Mouse (Mus musculus): ENCODE data around the gene 1110032F04Rik. TPM values are rescaled to one million over a fixed set of nuclear protein-coding genes. Genes with fewer than 3 reads are reported as not detected.

The 1110032F04Rik gene
- polyA plus RNA-seq, 2 experiments, result 0.68 to 0.76 TPM

GRCm38 (mm10) chr3:68844025-68844424, 25.4 kb upstream of the 1110032F04Rik start:
- no peak overlapping the region for H3K9ac ChIP-seq (replicated peaks)
- H3K36me3 ChIP-seq (replicated peaks; ENCODE audit: control insufficient read depth, insufficient read depth, low read depth), result no peaks in the 10 kb centered on the region
- no peak for ATAC-seq (ENCODE audit: insufficient read depth)
- 80% methylated on average over 4 of the region's 4 CpGs for WGBS (ENCODE audit: insufficient replicate concordance)
- no peaks in the 10 kb centered on the region for H3K9me3 ChIP-seq (ENCODE audit: control insufficient read depth, low read length)
- no peaks in the 10 kb centered on the region for H3K4me1 ChIP-seq (replicated peaks; ENCODE audit: control insufficient read depth in 2 of 2, insufficient read depth in 2 of 2, low read length in 1 of 2)
- no peak overlapping the region for H3K4me2 ChIP-seq (ENCODE audit: low read depth)
- no peak for TF ChIP-seq CTCF (IDR thresholded peaks at IDR 0.05; ENCODE audit: low read depth)
- no peak for TF ChIP-seq EP300 (IDR thresholded peaks at IDR 0.05; ENCODE audit: low read depth)
- no peak overlapping the region for H3K27ac ChIP-seq
- no peak overlapping the region for H3K4me3 ChIP-seq (ENCODE audit: insufficient read depth in 1 of 2, low read depth in 2 of 2, low read length in 2 of 2)
- H3K27me3 ChIP-seq (ENCODE audit: control insufficient read depth, insufficient read depth, low read length), result no peaks in the 10 kb centered on the region
- no peak for DNase-seq (ENCODE audit: low read depth in 3 of 3, low spot score in 3 of 3)

GRCm38 (mm10) chr3:68848323-68848722, 21.1 kb upstream of the 1110032F04Rik start:
- no peak for DNase-seq (ENCODE audit: low read depth in 3 of 3, low spot score in 3 of 3)
- TF ChIP-seq CTCF (IDR thresholded peaks at IDR 0.05; ENCODE audit: low read depth), result no peak
- no peak for TF ChIP-seq EP300 (IDR thresholded peaks at IDR 0.05; ENCODE audit: low read depth)
- no peak for ATAC-seq (ENCODE audit: insufficient read depth)
- H3K4me1 ChIP-seq (replicated peaks; ENCODE audit: control insufficient read depth in 2 of 2, insufficient read depth in 2 of 2, low read length in 1 of 2), result no peaks in the 10 kb centered on the region
- no peak overlapping the region for H3K4me3 ChIP-seq (ENCODE audit: insufficient read depth in 1 of 2, low read depth in 2 of 2, low read length in 2 of 2)
- H3K9me3 ChIP-seq (ENCODE audit: control insufficient read depth, low read length), result no peaks in the 10 kb centered on the region
- WGBS (ENCODE audit: insufficient replicate concordance), result 42% methylated on average over 3 of the region's 3 CpGs
- H3K27me3 ChIP-seq (ENCODE audit: control insufficient read depth, insufficient read depth, low read length), result no peaks in the 10 kb centered on the region
- H3K36me3 ChIP-seq (replicated peaks; ENCODE audit: control insufficient read depth, insufficient read depth, low read depth), result no peaks in the 10 kb centered on the region
- no peak overlapping the region for H3K4me2 ChIP-seq (ENCODE audit: low read depth)
- H3K9ac ChIP-seq (replicated peaks), result no peak overlapping the region
- no peak overlapping the region for H3K27ac ChIP-seq

- ATAC-seq (ENCODE audit: insufficient read depth), result no peak
- Histone ChIP-seq H3K4me3 (ENCODE audit: insufficient read depth in 1 of 2, low read depth in 2 of 2, low read length in 2 of 2) (no peak overlapping the region), H3K27me3 (ENCODE audit: control insufficient read depth, insufficient read depth, low read length) (no peaks in the 10 kb centered on the region), H3K4me1 (replicated peaks; ENCODE audit: control insufficient read depth in 2 of 2, insufficient read depth in 2 of 2, low read length in 1 of 2) (no peaks in the 10 kb centered on the region), H3K9me3 (ENCODE audit: control insufficient read depth, low read length) (no peaks in the 10 kb centered on the region), H3K27ac (no peak overlapping the region), H3K36me3 (replicated peaks; ENCODE audit: control insufficient read depth, insufficient read depth, low read depth) (no peaks in the 10 kb centered on the region), H3K9ac (replicated peaks) (no peak overlapping the region), H3K4me2 (ENCODE audit: low read depth) (no peak overlapping the region)
- DNase-seq (ENCODE audit: low read depth in 3 of 3, low spot score in 3 of 3), result no peak
- TF ChIP-seq CTCF (IDR thresholded peaks at IDR 0.05; ENCODE audit: low read depth) (no peak), EP300 (IDR thresholded peaks at IDR 0.05; ENCODE audit: low read depth) (no peak)
- 53% methylated on average over 1 of the region's 1 CpGs for WGBS (ENCODE audit: insufficient replicate concordance)
Measured at GRCm38 (mm10) chr3:68852414-68852813, 17.0 kb upstream of the 1110032F04Rik start.

GRCm38 (mm10) chr3:68869691-68870567, 543 bp downstream of the 1110032F04Rik start:
- no peaks in the 10 kb centered on the region for H3K4me1 ChIP-seq (replicated peaks; ENCODE audit: control insufficient read depth in 2 of 2, insufficient read depth in 2 of 2, low read length in 1 of 2)
- H3K9me3 ChIP-seq (ENCODE audit: control insufficient read depth, low read length), result no peaks in the 10 kb centered on the region
- H3K36me3 ChIP-seq (replicated peaks; ENCODE audit: control insufficient read depth, insufficient read depth, low read depth), result no peaks in the 10 kb centered on the region
- no peak for DNase-seq (ENCODE audit: low read depth in 3 of 3, low spot score in 3 of 3)
- under 1% methylated on average over 96 of the region's 96 CpGs for WGBS (ENCODE audit: insufficient replicate concordance)
- no peak overlapping the region for H3K9ac ChIP-seq (replicated peaks)
- H3K4me3 ChIP-seq (ENCODE audit: insufficient read depth in 1 of 2, low read depth in 2 of 2, low read length in 2 of 2), result peak overlapping the region; percentile 26 to 40
- H3K27ac ChIP-seq, result no peak overlapping the region
- ATAC-seq (ENCODE audit: insufficient read depth), result peak; percentile 18; the same call in 1 of the 2 replicates
- H3K27me3 ChIP-seq (ENCODE audit: control insufficient read depth, insufficient read depth, low read length), result peaks cover 30% of the 10 kb centered on the region
- H3K4me2 ChIP-seq (ENCODE audit: low read depth), result peak overlapping the region; percentile 66
- peak; percentile 11; the same call in 1 of the 2 replicates for TF ChIP-seq CTCF (IDR thresholded peaks at IDR 0.05; ENCODE audit: low read depth)
- no peak for TF ChIP-seq EP300 (IDR thresholded peaks at IDR 0.05; ENCODE audit: low read depth)

- no peak for ATAC-seq (ENCODE audit: insufficient read depth)
- no peaks in the 10 kb centered on the region for H3K9me3 ChIP-seq (ENCODE audit: control insufficient read depth, low read length)
- WGBS (ENCODE audit: insufficient replicate concordance), result 8% methylated on average over 15 of the region's 15 CpGs
- DNase-seq (ENCODE audit: low read depth in 3 of 3, low spot score in 3 of 3), result no peak
- no peak for TF ChIP-seq CTCF (IDR thresholded peaks at IDR 0.05; ENCODE audit: low read depth)
- TF ChIP-seq EP300 (IDR thresholded peaks at IDR 0.05; ENCODE audit: low read depth), result no peak
- H3K4me1 ChIP-seq (replicated peaks; ENCODE audit: control insufficient read depth in 2 of 2, insufficient read depth in 2 of 2, low read length in 1 of 2), result no peaks in the 10 kb centered on the region
- H3K36me3 ChIP-seq (replicated peaks; ENCODE audit: control insufficient read depth, insufficient read depth, low read depth), result no peaks in the 10 kb centered on the region
- H3K4me3 ChIP-seq (ENCODE audit: insufficient read depth in 1 of 2, low read depth in 2 of 2, low read length in 2 of 2), result peak overlapping the region in 1 of 2 experiments; percentile 40; a peak in 2 of 4 replicates
- no peak overlapping the region for H3K27ac ChIP-seq
- H3K27me3 ChIP-seq (ENCODE audit: control insufficient read depth, insufficient read depth, low read length), result peaks cover 30% of the 10 kb centered on the region
- peak overlapping the region; percentile 66 for H3K4me2 ChIP-seq (ENCODE audit: low read depth)
- H3K9ac ChIP-seq (replicated peaks), result no peak overlapping the region
Measured at GRCm38 (mm10) chr3:68870568-68870950, 1.2 kb downstream of the 1110032F04Rik start.

All from liver, embryonic 14.5 days (tissue).